Mouse (Mus musculus): ENCODE measurements around the gene Gm11127. TPM values are rescaled to one million over a fixed set of nuclear protein-coding genes. Genes with fewer than 3 reads are reported as not detected.
"Not testable (repeated sequence)": the region's sequence is repeated elsewhere in the genome, so short reads cannot be mapped to it uniquely, and the experiment has no call there.

The Gm11127 gene
- polyA plus RNA-seq, 1 experiment from 2014 or later, result not detected

GRCm38 (mm10) chr17:36030046-36030702 is 28.0 kb downstream of the Gm11127 start:
- not testable (repeated sequence) for H3K27ac ChIP-seq; H3K9me3 ChIP-seq; H3K4me3 ChIP-seq (replicated peaks); ATAC-seq; H3K36me3 ChIP-seq; H3K27me3 ChIP-seq; H3K4me2 ChIP-seq (replicated peaks); H3K9ac ChIP-seq (replicated peaks)
- H3K4me1 ChIP-seq (replicated peaks), result peaks cover 12% of the 10 kb centered on the region
- 77% methylated on average over 4 of the region's 4 CpGs for WGBS

GRCm38 (mm10) chr17:36028879-36029619 is 29.1 kb downstream of the Gm11127 start:
- Histone ChIP-seq H3K27me3 (0 out of 2 replicates have a peak, but pooled peaks cover 5% of the 10 kb centered on the region), H3K4me1 (replicated peaks) (peaks cover 12% of the 10 kb centered on the region), H3K4me3 (replicated peaks) (no peak overlapping the region), H3K27ac (no peak overlapping the region), H3K4me2 (replicated peaks) (no peak overlapping the region), H3K9me3 (no peaks in the 10 kb centered on the region), H3K36me3 (no peaks in the 10 kb centered on the region), H3K9ac (replicated peaks) (no peak overlapping the region)
- no peak for ATAC-seq
- 70% methylated on average over 7 of the region's 7 CpGs for WGBS

DNA sequence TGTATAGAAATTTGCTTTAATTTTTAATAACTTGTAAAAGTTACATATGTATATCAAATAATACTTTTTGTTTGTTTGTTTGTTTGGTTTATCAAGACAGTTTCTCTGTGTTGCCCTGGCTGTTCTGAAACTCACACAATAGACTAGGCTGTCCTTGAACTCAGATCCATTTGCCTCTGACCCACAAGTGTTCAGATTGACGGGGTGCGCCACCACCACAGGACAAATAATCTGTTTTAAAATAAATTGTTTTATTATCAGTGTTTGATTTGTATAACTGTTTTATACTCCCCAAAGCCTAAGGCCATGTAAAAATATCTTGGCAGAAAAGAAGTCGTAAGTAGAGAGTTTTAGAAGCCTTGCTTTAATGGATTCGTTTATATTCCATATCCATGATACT is 30.5 kb downstream of the Gm11127 start:
- Histone ChIP-seq H3K27ac (no peak overlapping the region), H3K4me3 (replicated peaks) (no peak overlapping the region)
- ATAC-seq, result no peak

GRCm38 (mm10) chr17:36025901-36026300 is 32.3 kb downstream of the Gm11127 start:
- H3K36me3 ChIP-seq, result no peaks in the 10 kb centered on the region
- ATAC-seq, result no peak
- 89% methylated on average over 4 of the region's 4 CpGs for WGBS
- H3K9me3 ChIP-seq, result no peaks in the 10 kb centered on the region
- H3K4me2 ChIP-seq (replicated peaks), result no peak overlapping the region
- H3K27me3 ChIP-seq, result no peaks in the 10 kb centered on the region
- H3K4me3 ChIP-seq (replicated peaks), result no peak overlapping the region
- H3K27ac ChIP-seq, result no peak overlapping the region
- H3K9ac ChIP-seq (replicated peaks), result no peak overlapping the region
- no peaks in the 10 kb centered on the region for H3K4me1 ChIP-seq (replicated peaks)

More for the DNA sequence above, 30.5 kb downstream of the Gm11127 start:
- H3K4me1 ChIP-seq (replicated peaks), result peaks cover 12% of the 10 kb centered on the region
- H3K4me2 ChIP-seq (replicated peaks), result no peak overlapping the region
- H3K27me3 ChIP-seq, result 0 out of 2 replicates have a peak, but pooled peaks cover 5% of the 10 kb centered on the region
- WGBS, result 94% methylated on average over 4 of the region's 4 CpGs
- no peaks in the 10 kb centered on the region for H3K9me3 ChIP-seq
- H3K36me3 ChIP-seq, result no peaks in the 10 kb centered on the region
- H3K9ac ChIP-seq (replicated peaks), result no peak overlapping the region

- Histone ChIP-seq H3K27me3 (no peaks in the 10 kb centered on the region), H3K4me3 (replicated peaks) (no peak overlapping the region), H3K36me3 (no peaks in the 10 kb centered on the region), H3K27ac (no peak overlapping the region), H3K4me2 (replicated peaks) (no peak overlapping the region), H3K9me3 (no peaks in the 10 kb centered on the region), H3K4me1 (replicated peaks) (peaks cover 4% of the 10 kb centered on the region), H3K9ac (replicated peaks) (no peak overlapping the region)
- ATAC-seq, result no peak
- 62% methylated on average over 5 of the region's 5 CpGs for WGBS
Measured at GRCm38 (mm10) chr17:36025197-36025596, 33.0 kb downstream of the Gm11127 start.

GRCm38 (mm10) chr17:36023710-36024654 is 34.2 kb downstream of the Gm11127 start:
- 80% methylated on average over 9 of the region's 9 CpGs for WGBS
- Histone ChIP-seq H3K9ac (replicated peaks) (no peak overlapping the region), H3K36me3 (no peaks in the 10 kb centered on the region)

DNA sequence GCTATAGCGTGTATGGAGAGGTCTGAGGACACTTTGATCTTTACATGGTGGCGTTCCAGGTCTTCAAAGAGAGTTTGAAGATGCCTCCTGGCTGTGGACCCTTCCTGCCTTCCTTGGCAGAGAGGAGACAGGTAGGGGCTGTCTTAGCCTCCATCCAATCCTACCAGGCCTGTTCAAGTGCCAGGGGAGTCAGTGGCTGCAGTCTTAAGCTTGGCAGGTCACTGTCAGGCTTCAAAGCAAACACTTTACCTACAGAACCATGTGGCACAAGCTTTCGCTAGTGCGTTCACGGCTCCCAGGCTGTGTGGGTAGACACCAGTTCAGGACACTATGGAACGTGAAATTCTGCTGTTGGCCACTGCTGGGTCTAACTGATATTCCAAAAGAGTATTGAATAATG is 35.2 kb downstream of the Gm11127 start:
- ATAC-seq, result no peak
- Histone ChIP-seq H3K4me1 (replicated peaks) (peaks cover 4% of the 10 kb centered on the region), H3K4me3 (replicated peaks) (no peak overlapping the region), H3K27me3 (no peaks in the 10 kb centered on the region), H3K4me2 (replicated peaks) (no peak overlapping the region), H3K27ac (no peak overlapping the region), H3K9me3 (no peaks in the 10 kb centered on the region), H3K9ac (replicated peaks) (no peak overlapping the region), H3K36me3 (no peaks in the 10 kb centered on the region)
- 93% methylated on average over 6 of the region's 6 CpGs for WGBS

More at GRCm38 (mm10) chr17:36023710-36024654, 34.2 kb downstream of the Gm11127 start:
- H3K4me3 ChIP-seq (replicated peaks), result no peak overlapping the region
- H3K4me1 ChIP-seq (replicated peaks), result peaks cover 4% of the 10 kb centered on the region
- no peak overlapping the region for H3K4me2 ChIP-seq (replicated peaks)
- H3K27ac ChIP-seq, result no peak overlapping the region
- H3K9me3 ChIP-seq, result no peaks in the 10 kb centered on the region
- ATAC-seq, result no peak
- no peaks in the 10 kb centered on the region for H3K27me3 ChIP-seq

DNA sequence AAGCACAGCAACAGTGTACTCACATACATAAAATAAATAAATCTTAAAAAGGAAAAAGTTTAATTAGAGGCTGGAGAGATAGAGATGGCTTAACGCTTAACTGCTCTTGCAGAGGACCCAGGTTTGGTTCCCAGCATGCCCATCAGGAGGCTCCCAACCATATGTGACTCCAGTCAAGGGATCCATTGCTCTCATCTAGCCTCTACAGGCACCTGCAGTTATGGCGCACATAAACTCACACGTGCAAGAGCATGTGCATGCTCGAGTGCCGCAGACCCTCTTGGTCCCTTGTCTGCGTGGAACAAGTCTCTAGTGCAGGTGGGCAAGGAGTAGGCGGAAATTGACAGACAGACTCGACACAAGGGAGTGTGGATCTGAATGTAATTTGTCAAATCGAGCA is 36.1 kb downstream of the Gm11127 start:
- Histone ChIP-seq H3K4me3 (replicated peaks) (no peak overlapping the region), H3K4me2 (replicated peaks) (no peak overlapping the region), H3K27me3 (no peaks in the 10 kb centered on the region), H3K4me1 (replicated peaks) (peaks cover 4% of the 10 kb centered on the region), H3K36me3 (no peaks in the 10 kb centered on the region), H3K9ac (replicated peaks) (no peak overlapping the region), H3K9me3 (no peaks in the 10 kb centered on the region), H3K27ac (no peak overlapping the region)
- no peak for ATAC-seq
- 92% methylated on average over 9 of the region's 9 CpGs for WGBS

DNA sequence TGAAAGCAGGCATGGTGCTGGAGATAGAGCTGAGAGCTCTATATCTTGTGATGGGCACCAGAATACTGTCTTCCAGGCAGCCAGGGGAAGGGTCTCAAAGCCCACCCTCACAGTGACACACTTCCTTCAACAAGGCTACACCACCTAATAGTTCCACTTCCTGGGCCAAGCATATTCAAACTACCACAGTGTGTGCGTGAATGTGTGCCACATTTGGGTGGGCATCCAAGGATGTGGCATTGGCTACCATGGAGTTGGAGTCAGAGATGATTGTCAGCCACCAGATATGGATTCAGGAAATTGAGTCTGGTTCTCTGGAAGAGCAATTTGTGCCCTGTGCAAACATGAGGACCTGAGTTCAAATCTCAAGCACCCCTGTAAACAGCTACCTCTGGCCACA is 36.9 kb downstream of the Gm11127 start:
- Histone ChIP-seq H3K4me2 (replicated peaks) (no peak overlapping the region), H3K9ac (replicated peaks) (no peak overlapping the region), H3K4me1 (replicated peaks) (peaks cover 4% of the 10 kb centered on the region), H3K36me3 (no peaks in the 10 kb centered on the region), H3K4me3 (replicated peaks) (no peak overlapping the region), H3K9me3 (no peaks in the 10 kb centered on the region), H3K27me3 (no peaks in the 10 kb centered on the region), H3K27ac (no peak overlapping the region)
- no peak for ATAC-seq
- 97% methylated on average over 1 of the region's 1 CpGs for WGBS

DNA sequence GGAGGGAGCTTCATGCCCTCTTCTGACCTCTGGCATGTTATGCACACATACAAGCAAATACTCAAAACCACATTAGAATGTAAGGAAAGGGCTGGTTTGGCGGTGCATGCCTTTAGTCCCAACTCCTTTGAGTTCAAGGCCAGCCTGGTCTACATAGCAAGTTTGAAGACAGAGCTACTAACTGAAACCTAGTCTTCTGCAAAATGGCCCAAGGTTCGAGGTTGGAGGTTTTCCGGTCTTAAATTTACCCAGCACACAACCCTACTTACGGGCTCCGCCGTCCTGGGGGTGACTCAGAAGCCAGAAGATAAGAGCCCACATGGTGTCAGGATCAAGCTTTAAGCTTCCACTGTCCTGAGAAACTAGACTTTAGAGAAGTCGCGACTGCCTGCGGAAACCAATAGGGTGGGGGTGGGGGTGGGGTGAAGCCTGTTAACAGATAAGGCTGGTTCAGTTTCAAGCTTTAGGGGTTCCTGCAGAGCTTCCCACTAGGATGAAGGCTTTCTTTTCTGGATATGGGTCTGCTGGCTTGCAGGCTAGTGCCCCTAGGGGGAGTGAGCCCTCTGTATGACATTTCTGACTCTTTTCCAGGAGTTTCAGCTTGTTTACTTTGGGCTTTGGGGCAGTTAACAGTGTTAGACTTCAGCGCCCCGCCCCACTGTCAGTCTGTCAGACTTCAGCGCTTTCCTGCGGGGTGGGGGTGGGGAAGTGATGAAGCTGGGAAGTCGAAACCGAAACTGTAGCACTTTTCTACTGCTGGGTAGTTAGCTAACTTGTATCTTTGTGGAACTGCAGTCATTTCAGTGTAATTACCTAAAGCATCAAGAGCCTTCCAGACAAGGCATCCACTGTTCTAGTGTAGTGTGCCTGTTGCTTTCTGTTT is 37.7 kb downstream of the Gm11127 start, which contains the start of gene H2-T24:
H2-T24 (minus strand) TSS at position 370 of the 883 bp plus-strand sequence.
- Histone ChIP-seq H3K36me3 (peaks cover 4% of the 10 kb centered on the region), H3K9me3 (no peaks in the 10 kb centered on the region), H3K9ac (replicated peaks) (no peak within 1 kb of the TSS), H3K27ac (no peak within 1 kb of the TSS), H3K4me2 (replicated peaks) (no peak within 1 kb of the TSS), H3K4me3 (replicated peaks) (no peak within 1 kb of the TSS), H3K27me3 (no peaks in the 10 kb centered on the region), H3K4me1 (replicated peaks) (peaks cover 4% of the 10 kb centered on the region)
- no peak for ATAC-seq
- WGBS, result 48% methylated on average over 15 of the region's 15 CpGs

- H3K4me1 ChIP-seq (replicated peaks), result peaks cover 4% of the 10 kb centered on the region
- no peak overlapping the region for H3K9ac ChIP-seq (replicated peaks)
- peaks cover 13% of the 10 kb centered on the region for H3K36me3 ChIP-seq
- WGBS, result 78% methylated on average over 3 of the region's 3 CpGs
- H3K4me2 ChIP-seq (replicated peaks), result no peak overlapping the region
- H3K9me3 ChIP-seq, result no peaks in the 10 kb centered on the region
- H3K27me3 ChIP-seq, result no peaks in the 10 kb centered on the region
- no peak overlapping the region for H3K27ac ChIP-seq
- no peak overlapping the region for H3K4me3 ChIP-seq (replicated peaks)
- no peak for ATAC-seq
Measured at GRCm38 (mm10) chr17:36019519-36019918, 38.7 kb downstream of the Gm11127 start.

All from midbrain, embryonic 13.5 days (tissue).